Mouse (Mus musculus): ENCODE measurements around the gene Wscd1. TPM values are rescaled to one million over a fixed set of nuclear protein-coding genes. Genes with fewer than 3 reads are reported as not detected.

The Wscd1 gene
- polyA plus RNA-seq, 1 experiment: 2.9 TPM

DNA sequence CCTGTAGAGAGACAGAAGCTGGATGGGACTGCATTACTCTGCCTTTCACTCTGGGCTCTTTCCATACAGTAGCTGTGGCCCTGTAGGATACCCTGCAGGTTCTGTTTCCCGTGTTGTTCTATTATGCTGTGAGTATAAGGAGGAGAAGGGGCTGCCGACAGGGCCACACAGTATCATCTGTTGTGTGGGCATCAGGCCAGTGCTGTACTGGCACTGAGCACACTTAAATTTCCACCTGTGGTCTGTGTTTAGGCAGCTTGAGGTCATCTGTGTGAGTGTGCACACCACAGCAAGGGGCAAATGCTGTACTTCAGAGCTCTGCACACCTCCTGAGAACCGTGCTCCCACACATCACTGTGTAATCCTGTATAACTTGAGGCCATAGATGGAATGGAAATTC lies 18.0 kb downstream of the Wscd1 start:
- Histone ChIP-seq H3K4me1 (ENCODE audit: control insufficient read depth, insufficient read depth, insufficient read length, low read length) (no peaks in the 10 kb centered on the region), H3K27me3 (ENCODE audit: control insufficient read depth, insufficient read depth, low read length) (no peaks in the 10 kb centered on the region), H3K36me3 (ENCODE audit: control insufficient read depth, insufficient read depth, low read length) (no peaks in the 10 kb centered on the region), H3K4me3 (ENCODE audit: low read depth, low read length) (no peak overlapping the region), H3K27ac (ENCODE audit: insufficient read depth, low read depth, low read length) (no peak overlapping the region)
- TF ChIP-seq POLR2A (IDR thresholded peaks at IDR 0.05; ENCODE audit: low read depth, low read length) (no peak), CTCF (IDR thresholded peaks at IDR 0.05; ENCODE audit: extremely low read depth, insufficient read length, insufficient replicate concordance, low read depth, low read length) (no peak)
- 75% methylated on average over 3 of the region's 3 CpGs for WGBS

- H3K27me3 ChIP-seq (ENCODE audit: control insufficient read depth, insufficient read depth, low read length): no peaks in the 10 kb centered on the region
- H3K36me3 ChIP-seq (ENCODE audit: control insufficient read depth, insufficient read depth, low read length): no peaks in the 10 kb centered on the region
- no peak for TF ChIP-seq POLR2A (IDR thresholded peaks at IDR 0.05; ENCODE audit: low read depth, low read length)
- no peak for TF ChIP-seq CTCF (IDR thresholded peaks at IDR 0.05; ENCODE audit: extremely low read depth, insufficient read length, insufficient replicate concordance, low read depth, low read length)
- no peak overlapping the region for H3K4me3 ChIP-seq (ENCODE audit: low read depth, low read length)
- H3K4me1 ChIP-seq (ENCODE audit: control insufficient read depth, insufficient read depth, insufficient read length, low read length): no peaks in the 10 kb centered on the region
- WGBS: 55% methylated on average over 8 of the region's 8 CpGs
- no peak overlapping the region for H3K27ac ChIP-seq (ENCODE audit: insufficient read depth, low read depth, low read length)
These were observed 20.0 kb downstream of the Wscd1 start for GRCm38 (mm10) chr11:71769744-71770143.

- TF ChIP-seq POLR2A (IDR thresholded peaks at IDR 0.05; ENCODE audit: low read depth, low read length) (no peak), CTCF (IDR thresholded peaks at IDR 0.05; ENCODE audit: extremely low read depth, insufficient read length, insufficient replicate concordance, low read depth, low read length) (no peak)
- Histone ChIP-seq H3K27me3 (ENCODE audit: control insufficient read depth, insufficient read depth, low read length) (no peaks in the 10 kb centered on the region), H3K4me3 (ENCODE audit: low read depth, low read length) (no peak overlapping the region), H3K27ac (ENCODE audit: insufficient read depth, low read depth, low read length) (no peak overlapping the region), H3K4me1 (ENCODE audit: control insufficient read depth, insufficient read depth, insufficient read length, low read length) (no peaks in the 10 kb centered on the region), H3K36me3 (ENCODE audit: control insufficient read depth, insufficient read depth, low read length) (no peaks in the 10 kb centered on the region)
- WGBS: 45% methylated on average over 2 of the region's 2 CpGs
These were observed 20.8 kb downstream of the Wscd1 start for GRCm38 (mm10) chr11:71770479-71770878.

- Histone ChIP-seq H3K4me3 (ENCODE audit: low read depth, low read length) (no peak overlapping the region), H3K27me3 (ENCODE audit: control insufficient read depth, insufficient read depth, low read length) (no peaks in the 10 kb centered on the region), H3K36me3 (ENCODE audit: control insufficient read depth, insufficient read depth, low read length) (no peaks in the 10 kb centered on the region), H3K4me1 (ENCODE audit: control insufficient read depth, insufficient read depth, insufficient read length, low read length) (no peaks in the 10 kb centered on the region), H3K27ac (ENCODE audit: insufficient read depth, low read depth, low read length) (no peak overlapping the region)
- TF ChIP-seq POLR2A (IDR thresholded peaks at IDR 0.05; ENCODE audit: low read depth, low read length): no peak
- TF ChIP-seq CTCF (IDR thresholded peaks at IDR 0.05; ENCODE audit: extremely low read depth, insufficient read length, insufficient replicate concordance, low read depth, low read length): no peak
- WGBS: 75% methylated on average over 7 of the region's 7 CpGs
These were observed 21.4 kb downstream of the Wscd1 start for GRCm38 (mm10) chr11:71771074-71771473.

- Histone ChIP-seq H3K36me3 (ENCODE audit: control insufficient read depth, insufficient read depth, low read length) (no peaks in the 10 kb centered on the region), H3K27ac (ENCODE audit: insufficient read depth, low read depth, low read length) (no peak overlapping the region), H3K4me3 (ENCODE audit: low read depth, low read length) (no peak overlapping the region), H3K4me1 (ENCODE audit: control insufficient read depth, insufficient read depth, insufficient read length, low read length) (no peaks in the 10 kb centered on the region), H3K27me3 (ENCODE audit: control insufficient read depth, insufficient read depth, low read length) (no peaks in the 10 kb centered on the region)
- TF ChIP-seq CTCF (IDR thresholded peaks at IDR 0.05; ENCODE audit: extremely low read depth, insufficient read length, insufficient replicate concordance, low read depth, low read length): no peak
- TF ChIP-seq POLR2A (IDR thresholded peaks at IDR 0.05; ENCODE audit: low read depth, low read length): no peak
- 46% methylated on average over 6 of the region's 6 CpGs for WGBS
These were observed 22.3 kb downstream of the Wscd1 start for GRCm38 (mm10) chr11:71772056-71772455.

GRCm38 (mm10) chr11:71772802-71773201 lies 23.1 kb downstream of the Wscd1 start:
- WGBS: 25% methylated on average over 4 of the region's 4 CpGs
- TF ChIP-seq POLR2A (IDR thresholded peaks at IDR 0.05; ENCODE audit: low read depth, low read length) (no peak), CTCF (IDR thresholded peaks at IDR 0.05; ENCODE audit: extremely low read depth, insufficient read length, insufficient replicate concordance, low read depth, low read length) (no peak)

GRCm38 (mm10) chr11:71773986-71774767 lies 24.5 kb downstream of the Wscd1 start:
- no peak overlapping the region for H3K4me3 ChIP-seq (ENCODE audit: low read depth, low read length)
- TF ChIP-seq CTCF (IDR thresholded peaks at IDR 0.05; ENCODE audit: extremely low read depth, insufficient read length, insufficient replicate concordance, low read depth, low read length) (no peak), POLR2A (IDR thresholded peaks at IDR 0.05; ENCODE audit: low read depth, low read length) (no peak)
- no peaks in the 10 kb centered on the region for H3K27me3 ChIP-seq (ENCODE audit: control insufficient read depth, insufficient read depth, low read length)
- H3K4me1 ChIP-seq (ENCODE audit: control insufficient read depth, insufficient read depth, insufficient read length, low read length): no peaks in the 10 kb centered on the region
- no peaks in the 10 kb centered on the region for H3K36me3 ChIP-seq (ENCODE audit: control insufficient read depth, insufficient read depth, low read length)
- 26% methylated on average over 16 of the region's 16 CpGs for WGBS
- H3K27ac ChIP-seq (ENCODE audit: insufficient read depth, low read depth, low read length): peak overlapping the region; percentile 45

More at GRCm38 (mm10) chr11:71772802-71773201, 23.1 kb downstream of the Wscd1 start:
- Histone ChIP-seq H3K4me3 (ENCODE audit: low read depth, low read length) (no peak overlapping the region), H3K27ac (ENCODE audit: insufficient read depth, low read depth, low read length) (no peak overlapping the region), H3K4me1 (ENCODE audit: control insufficient read depth, insufficient read depth, insufficient read length, low read length) (no peaks in the 10 kb centered on the region), H3K36me3 (ENCODE audit: control insufficient read depth, insufficient read depth, low read length) (no peaks in the 10 kb centered on the region), H3K27me3 (ENCODE audit: control insufficient read depth, insufficient read depth, low read length) (no peaks in the 10 kb centered on the region)
